Mouse (Mus musculus): ENCODE measurements around the gene Rpl39. TPM values are rescaled to one million over a fixed set of nuclear protein-coding genes. Genes with fewer than 3 reads are reported as not detected.

Rpl39 gene
- polyA plus RNA-seq, 1 experiment = 176 TPM

GRCm38 (mm10) chrX:37084318-37084926 is 780 bp downstream of the Rpl39 start:
- no peak for TF ChIP-seq GATA1 (IDR thresholded peaks at IDR 0.05; ENCODE audit: low read length)

- TF ChIP-seq GATA1 (IDR thresholded peaks at IDR 0.05; ENCODE audit: low read length) = no peak
Measured at GRCm38 (mm10) chrX:37081194-37081593, 4.0 kb downstream of the Rpl39 start.

- no peak for TF ChIP-seq GATA1 (IDR thresholded peaks at IDR 0.05; ENCODE audit: low read length)
Measured at GRCm38 (mm10) chrX:37076651-37077050, 8.6 kb downstream of the Rpl39 start.

GRCm38 (mm10) chrX:37074262-37074892 is 10.8 kb downstream of the Rpl39 start:
- no peak for TF ChIP-seq GATA1 (IDR thresholded peaks at IDR 0.05; ENCODE audit: low read length)

- no peak for TF ChIP-seq GATA1 (IDR thresholded peaks at IDR 0.05; ENCODE audit: low read length)
Measured at GRCm38 (mm10) chrX:37068766-37069165, 16.4 kb downstream of the Rpl39 start.

GRCm38 (mm10) chrX:37067299-37067698 is 17.9 kb downstream of the Rpl39 start:
- no peak for TF ChIP-seq GATA1 (IDR thresholded peaks at IDR 0.05; ENCODE audit: low read length)

GRCm38 (mm10) chrX:37063902-37064301 is 21.3 kb downstream of the Rpl39 start:
- TF ChIP-seq GATA1 (IDR thresholded peaks at IDR 0.05; ENCODE audit: low read length) = no peak

GRCm38 (mm10) chrX:37048890-37049823 is 36.0 kb downstream of the Rpl39 start:
- no peak for TF ChIP-seq GATA1 (IDR thresholded peaks at IDR 0.05; ENCODE audit: low read length)

GRCm38 (mm10) chrX:37048066-37048889 is 36.9 kb downstream of the Rpl39 start, which contains the start of gene Sowahd:
Gene Sowahd, plus strand, starts transcription at chrX:37048845.
- no peak for TF ChIP-seq GATA1 (IDR thresholded peaks at IDR 0.05; ENCODE audit: low read length)

- TF ChIP-seq GATA1 (IDR thresholded peaks at IDR 0.05; ENCODE audit: low read length) = no peak
Measured at GRCm38 (mm10) chrX:37042726-37043125, 42.5 kb downstream of the Rpl39 start.

Other genes starting within 250 kb of the Rpl39 start
- gene Ube2a, start 211.5 kb downstream of the Rpl39 start, polyA plus RNA-seq (2012) = 94.4 and 117 TPM in 2 replicates
- 0.85 and 1.5 TPM in 2 replicates for gene C330007P06Rik, start 211.3 kb downstream of the Rpl39 start, polyA plus RNA-seq (2012)
- gene Nkrf, start 182.5 kb downstream of the Rpl39 start, polyA plus RNA-seq (2012) = 1.3 and 1.5 TPM in 2 replicates
- 1.2 and 2.7 TPM in 2 replicates for gene Sept6, start 93.6 kb downstream of the Rpl39 start, polyA plus RNA-seq (2012)
- not detected in 2 replicates for gene Sowahd, start 36.6 kb downstream of the Rpl39 start, polyA plus RNA-seq (2012)
- gene Upf3b, start 24.9 kb upstream of the Rpl39 start, polyA plus RNA-seq (2012) = 3.6 and 6.3 TPM in 2 replicates
- gene Nkap, start 41.4 kb upstream of the Rpl39 start, polyA plus RNA-seq (2012) = 11.3 and 11.6 TPM in 2 replicates
- not detected in 2 replicates for gene Akap14, start 83.4 kb upstream of the Rpl39 start, polyA plus RNA-seq (2012)
- 188 and 247 TPM in 2 replicates for gene Ndufa1, start 105.8 kb upstream of the Rpl39 start, polyA plus RNA-seq (2012)
- 10.8 and 11.2 TPM in 2 replicates for gene Rnf113a1, start 105.8 kb upstream of the Rpl39 start, polyA plus RNA-seq (2012)
- gene Gm9, start 125.6 kb upstream of the Rpl39 start, polyA plus RNA-seq (2012) = not detected in 2 replicates
- gene Rhox1, start 136.9 kb upstream of the Rpl39 start, polyA plus RNA-seq (2012) = not detected in 2 replicates
- not detected in 2 replicates for gene Rhox2a, start 159.6 kb upstream of the Rpl39 start, polyA plus RNA-seq (2012)
- not detected in 2 replicates for gene Rhox3a, start 164.5 kb upstream of the Rpl39 start, polyA plus RNA-seq (2012)
- gene Rhox4a, start 179.9 kb upstream of the Rpl39 start, polyA plus RNA-seq (2012) = not detected in 2 replicates